Mouse (Mus musculus) kidney, adult 2 months (tissue): ENCODE results near the gene 4632433K11Rik. TPM values are rescaled to one million over a fixed set of nuclear protein-coding genes. Genes with fewer than 3 reads are reported as not detected.
"Not testable (repeated sequence)": the region's sequence is repeated elsewhere in the genome, so short reads cannot be mapped to it uniquely, and the experiment has no call there.

Experiments used
- DNase-seq: peaks from one replicate; pipeline ENCODE4 v3.0.0; 2021
- H3K27ac ChIP-seq: fragments of 200-500 bp; 2 replicates; pipeline ENCODE4 v1.5.1; 2012; ENCODE audit warnings: low read depth, low read length, control low read depth, inconsistent platforms; ENCODE audit not compliant: insufficient read depth
- H3K27me3 ChIP-seq: fragments of 200-500 bp; replicated peaks from 2 replicates; pipeline ENCODE4 v1.6.1; 2012; ENCODE audit warnings: mild to moderate bottlenecking, moderate library complexity, low read length, inconsistent platforms; ENCODE audit not compliant: control insufficient read depth, insufficient read depth
- H3K36me3 ChIP-seq: fragments of 200-500 bp; 2 replicates; pipeline ENCODE4 v1.6.1; 2012; ENCODE audit warnings: mild to moderate bottlenecking, moderate library complexity, low read length, inconsistent platforms; ENCODE audit not compliant: control insufficient read depth, insufficient read depth
- H3K4me1 ChIP-seq: fragments of 200-500 bp; 2 replicates; pipeline ENCODE4 v1.6.1; 2011; ENCODE audit warnings: low read length; ENCODE audit not compliant: control insufficient read depth, insufficient read depth
- H3K4me3 ChIP-seq: fragments of 200-500 bp; 2 replicates; pipeline ENCODE4 v1.5.1; 2011; ENCODE audit warnings: mild to moderate bottlenecking, low read depth, low read length, control low read depth; ENCODE audit not compliant: insufficient read depth
- CTCF ChIP-seq: fragments of 200-500 bp; conservative IDR thresholded peaks from 2 replicates; pipeline ENCODE4 v1.5.1; 2011; ENCODE audit warnings: low read depth, mild to moderate bottlenecking, control low read depth, low read length, moderate library complexity, mixed read lengths; ENCODE audit not compliant: insufficient read depth, insufficient read length
- POLR2A ChIP-seq: fragments of 200-500 bp; IDR thresholded peaks from one replicate; pipeline ENCODE4 v1.6.1; 2011; ENCODE audit warnings: low read depth, low read length, control low read depth
- WGBS: fragments of 180-500 bp; shearing (Covaris S2); methylation state at CpG from one replicate; pipeline ENCODE4 v1.1.7; 2018; 5-methylcytosine and 5-hydroxymethylcytosine counted together
- polyA plus RNA-seq: library from polyadenylated mRNA; depleted of rRNA; stranded (reverse); fragments of >200 nt; gene quantifications from 2 replicates; pipeline ENCODE4 v1.2.3, GENCODE M21; 2012

Gene 4632433K11Rik
- polyA plus RNA-seq, 1 experiment: not detected

GRCm38 (mm10) chr7:5064886-5065285 lies 31.0 kb downstream of the 4632433K11Rik start:
- TF ChIP-seq POLR2A (no peak), CTCF (no peak)
- no peak overlapping the region for H3K27ac ChIP-seq
- peaks cover 3% of the 10 kb centered on the region; the same call in 1 of the 2 replicates for H3K4me1 ChIP-seq
- no peaks in the 10 kb centered on the region for H3K27me3 ChIP-seq
- peaks cover 7% of the 10 kb centered on the region for H3K36me3 ChIP-seq
- WGBS: 83% methylated on average over 6 of the region's 6 CpGs
- no peak overlapping the region for H3K4me3 ChIP-seq
- no peak for DNase-seq

- Histone ChIP-seq H3K4me3 (no peak overlapping the region), H3K27ac (no peak overlapping the region), H3K4me1 (no peaks in the 10 kb centered on the region), H3K27me3 (no peaks in the 10 kb centered on the region), H3K36me3 (peaks cover 16% of the 10 kb centered on the region)
- no peak for DNase-seq
- WGBS: 81% methylated on average over 1 of the region's 1 CpGs
- no peak for TF ChIP-seq CTCF
- no peak for TF ChIP-seq POLR2A
These were observed 39.7 kb downstream of the 4632433K11Rik start for GRCm38 (mm10) chr7:5073586-5073985.

GRCm38 (mm10) chr7:5074984-5075383 lies 41.1 kb downstream of the 4632433K11Rik start:
- no peak for TF ChIP-seq POLR2A
- TF ChIP-seq CTCF: no peak
- peak; percentile 57 for DNase-seq
- H3K27me3 ChIP-seq: no peaks in the 10 kb centered on the region
- peaks cover 13% of the 10 kb centered on the region for H3K36me3 ChIP-seq
- H3K4me3 ChIP-seq: no peak overlapping the region
- no peaks in the 10 kb centered on the region for H3K4me1 ChIP-seq
- H3K27ac ChIP-seq: no peak overlapping the region
- WGBS: 56% methylated on average over 5 of the region's 5 CpGs

GRCm38 (mm10) chr7:5076931-5077330 lies 43.0 kb downstream of the 4632433K11Rik start:
- Histone ChIP-seq H3K27ac (no peak overlapping the region), H3K36me3 (peaks cover 8% of the 10 kb centered on the region), H3K4me3 (no peak overlapping the region), H3K27me3 (no peaks in the 10 kb centered on the region), H3K4me1 (peaks cover 7% of the 10 kb centered on the region; the same call in 1 of the 2 replicates)
- no peak for DNase-seq
- 74% methylated on average over 2 of the region's 2 CpGs for WGBS
- TF ChIP-seq CTCF (no peak), POLR2A (no peak)

- Histone ChIP-seq H3K27ac (peak overlapping the region; percentile 84), H3K4me3 (peak overlapping the region; percentile 78)
- not testable (repeated sequence) for H3K27me3 ChIP-seq, H3K4me1 ChIP-seq, DNase-seq, H3K36me3 ChIP-seq
- 31% methylated on average over 13 of the region's 13 CpGs for WGBS
These were observed 45.6 kb downstream of the 4632433K11Rik start for GRCm38 (mm10) chr7:5079365-5080009.

- peak; percentile 98 for DNase-seq
- H3K27ac ChIP-seq: peak within 1 kb of the TSS; percentile 84
- peak within 1 kb of the TSS; percentile 94 for H3K4me3 ChIP-seq
- no peaks in the 10 kb centered on the region for H3K27me3 ChIP-seq
- TF ChIP-seq CTCF (no peak), POLR2A (no peak)
- under 1% methylated on average over 79 of the region's 81 CpGs for WGBS
- H3K4me1 ChIP-seq: peaks cover 8% of the 10 kb centered on the region; the same call in 1 of the 2 replicates
- H3K36me3 ChIP-seq: peaks cover 4% of the 10 kb centered on the region; the same call in 1 of the 2 replicates
These were observed 46.3 kb downstream of the 4632433K11Rik start, which contains the start of gene Epn1 for GRCm38 (mm10) chr7:5080010-5080751. Gene Epn1 (plus strand): TSS chr7:5080235.

GRCm38 (mm10) chr7:5080815-5081214 lies 46.9 kb downstream of the 4632433K11Rik start:
- 5% methylated on average over 6 of the region's 6 CpGs for WGBS
- no peak for DNase-seq
- Histone ChIP-seq H3K27me3 (no peaks in the 10 kb centered on the region), H3K4me1 (peaks cover 13% of the 10 kb centered on the region; the same call in 1 of the 2 replicates), H3K4me3 (peak overlapping the region; percentile 94), H3K36me3 (peaks cover 4% of the 10 kb centered on the region; the same call in 1 of the 2 replicates), H3K27ac (peak overlapping the region; percentile 83)
- TF ChIP-seq CTCF: no peak
- TF ChIP-seq POLR2A: no peak
